Mouse (Mus musculus): ENCODE measurements around the gene Iqck.

Gene Iqck

DNA sequence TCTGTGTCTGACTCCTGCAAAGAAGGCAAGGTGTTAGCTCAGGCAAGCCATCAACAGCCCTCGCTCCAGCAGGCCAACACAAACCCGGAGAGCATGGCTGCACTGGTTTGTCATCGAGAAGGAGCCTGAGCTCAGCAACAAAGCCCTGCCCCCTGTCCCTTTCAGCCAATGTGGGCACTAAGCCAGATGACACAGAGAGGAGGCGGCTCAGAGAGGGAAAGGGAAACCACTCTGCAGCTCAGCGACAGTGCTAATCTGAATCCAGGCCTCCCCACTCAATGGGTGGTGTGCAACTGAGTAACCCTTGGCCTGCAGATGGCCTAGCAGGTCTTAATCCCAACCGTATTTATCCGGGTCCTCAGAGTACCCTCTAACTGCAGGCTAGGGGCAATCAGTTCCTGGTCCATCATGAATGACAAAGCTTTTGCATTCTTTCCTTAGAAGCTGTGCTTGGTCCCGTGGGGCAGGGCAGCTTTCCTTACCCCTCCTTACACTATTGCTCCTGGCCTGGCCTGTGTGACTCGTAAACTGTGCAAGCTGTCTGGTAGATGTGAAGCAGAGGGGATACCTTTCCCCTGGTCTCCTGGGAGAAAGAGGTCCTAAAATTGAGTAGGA lies 4.8 kb upstream of the Iqck start:
- DNase-seq (ENCODE audit: low read depth, low spot score) = no peak

- no peak for DNase-seq (ENCODE audit: low read depth, low spot score)
Measured at GRCm38 (mm10) chr7:118851571-118851970, 4.0 kb upstream of the Iqck start.

DNA sequence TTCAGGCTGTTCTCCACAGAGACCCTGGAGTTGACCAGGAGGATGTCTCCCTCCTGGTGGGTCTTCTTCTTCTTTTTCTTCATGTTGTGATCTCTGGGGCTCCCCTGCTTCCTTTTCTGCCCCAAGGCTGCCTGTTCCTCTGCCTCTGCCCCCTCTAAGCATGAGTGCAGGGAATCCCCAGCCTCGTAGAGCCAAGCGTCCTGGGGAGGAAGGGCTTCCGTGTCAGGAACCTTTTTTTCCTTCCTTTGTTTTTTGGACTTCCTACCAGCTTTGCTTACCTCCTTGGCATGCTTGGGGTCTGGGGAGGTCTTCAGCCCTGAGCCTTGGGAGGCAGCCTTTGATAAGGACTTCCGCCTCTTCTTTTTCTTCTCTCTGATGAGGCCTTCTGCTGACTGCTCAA lies 2.9 kb upstream of the Iqck start:
- DNase-seq (ENCODE audit: low read depth, low spot score) = no peak

DNA sequence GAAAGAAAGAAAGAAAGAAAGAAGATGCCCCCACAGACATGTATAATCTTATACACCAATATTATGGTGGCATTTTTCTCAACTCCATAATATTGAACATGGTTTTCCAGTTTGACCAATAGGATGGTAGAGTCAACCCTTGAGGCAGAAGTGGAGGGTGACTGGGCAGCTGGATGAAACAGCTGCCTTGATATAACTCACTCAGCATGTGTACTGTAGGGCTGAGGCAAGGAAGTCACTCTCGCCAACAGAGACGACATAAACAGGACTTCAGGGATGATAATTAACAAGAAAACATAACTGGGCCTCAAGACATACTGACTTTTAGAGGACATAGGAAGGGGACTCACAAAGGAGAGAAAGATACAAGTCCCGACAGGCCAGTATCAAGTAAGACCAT lies 946 bp upstream of the Iqck start:
- DNase-seq (ENCODE audit: low read depth, low spot score) = no peak

GRCm38 (mm10) chr7:118855877-118856304 lies 339 bp downstream of the Iqck start, which contains the start of gene Knop1:
Gene Knop1 (minus strand): TSS chr7:118856254.
- no peak for DNase-seq (ENCODE audit: low read depth, low spot score)

GRCm38 (mm10) chr7:118858640-118859039 lies 3.1 kb downstream of the Iqck start:
- no peak for DNase-seq (ENCODE audit: low read depth, low spot score)

DNA sequence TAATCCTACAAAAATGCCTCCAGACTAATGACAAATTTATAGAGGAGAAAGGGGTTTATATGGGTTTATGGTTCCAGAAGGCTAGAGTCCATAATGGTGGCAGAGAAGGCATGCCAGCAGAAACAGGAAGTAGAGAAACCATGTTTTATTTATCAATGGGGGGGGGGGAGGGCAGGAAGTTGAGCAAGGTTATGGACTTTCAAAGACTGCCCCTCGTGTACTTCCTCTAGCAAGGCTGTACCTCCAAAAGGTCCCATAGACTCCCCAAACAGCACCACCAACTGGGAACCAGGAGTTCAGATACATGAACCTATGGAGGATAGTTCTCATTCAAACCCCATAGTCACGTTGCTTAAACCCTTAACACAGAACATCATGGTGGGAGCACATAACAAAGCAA lies 9.8 kb downstream of the Iqck start:
- DNase-seq (ENCODE audit: low read depth, low spot score) = no peak

- no peak for DNase-seq (ENCODE audit: low read depth, low spot score)
Measured at GRCm38 (mm10) chr7:118879466-118880029, 24.0 kb downstream of the Iqck start.

GRCm38 (mm10) chr7:118883957-118884356 lies 28.4 kb downstream of the Iqck start:
- DNase-seq (ENCODE audit: low read depth, low spot score) = no peak

DNA sequence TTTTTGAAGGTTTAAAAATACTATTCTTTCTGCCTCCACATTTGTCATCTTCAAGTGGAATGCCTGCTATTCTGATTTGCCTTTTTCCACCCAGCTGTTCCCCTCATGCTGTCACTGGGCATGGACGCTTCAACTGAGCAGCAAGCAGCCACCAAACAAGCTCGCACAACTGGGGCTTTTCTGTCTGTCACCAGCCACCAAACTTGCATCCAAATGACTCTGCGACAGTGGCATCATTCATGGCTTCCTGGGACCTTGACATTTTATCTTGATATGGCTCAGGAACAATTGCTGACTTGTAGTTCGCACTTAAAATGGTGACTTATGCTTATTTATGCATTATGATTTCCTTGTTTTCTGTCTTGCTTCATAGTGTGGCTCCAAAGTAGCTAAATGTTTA lies 29.4 kb downstream of the Iqck start:
- DNase-seq (ENCODE audit: low read depth, low spot score) = no peak

GRCm38 (mm10) chr7:118887303-118888055 lies 31.9 kb downstream of the Iqck start:
- no peak for DNase-seq (ENCODE audit: low read depth, low spot score)

- no peak for DNase-seq (ENCODE audit: low read depth, low spot score)
Measured at GRCm38 (mm10) chr7:118889046-118889680, 33.6 kb downstream of the Iqck start.

GRCm38 (mm10) chr7:118895469-118896450 lies 40.2 kb downstream of the Iqck start:
- peak; percentile 12 for DNase-seq (ENCODE audit: low read depth, low spot score)

- DNase-seq (ENCODE audit: low read depth, low spot score) = no peak
Measured at GRCm38 (mm10) chr7:118898063-118898462, 42.5 kb downstream of the Iqck start.

DNA sequence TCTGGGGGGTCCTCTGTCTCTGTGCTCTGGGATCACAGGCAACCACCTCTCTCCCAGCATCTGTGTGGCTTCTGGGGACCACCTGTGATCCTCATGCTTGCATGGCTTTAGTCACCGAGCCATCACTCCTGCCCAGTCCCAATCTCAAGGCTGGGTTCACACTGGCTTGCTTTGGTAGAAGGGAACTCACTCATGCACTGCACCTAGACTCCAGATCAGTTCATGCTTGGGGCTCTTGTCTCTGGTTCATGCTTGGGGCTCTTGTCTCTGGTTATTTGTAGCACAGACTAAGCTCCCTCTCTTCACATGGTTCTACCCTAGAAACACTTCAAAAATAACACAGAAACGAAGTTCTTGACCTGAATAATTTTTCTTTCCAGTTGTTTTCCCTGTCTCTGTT lies 44.5 kb downstream of the Iqck start:
- DNase-seq (ENCODE audit: low read depth, low spot score) = no peak

GRCm38 (mm10) chr7:118902944-118903343 lies 47.4 kb downstream of the Iqck start:
- DNase-seq (ENCODE audit: low read depth, low spot score) = peak; percentile 37

DNA sequence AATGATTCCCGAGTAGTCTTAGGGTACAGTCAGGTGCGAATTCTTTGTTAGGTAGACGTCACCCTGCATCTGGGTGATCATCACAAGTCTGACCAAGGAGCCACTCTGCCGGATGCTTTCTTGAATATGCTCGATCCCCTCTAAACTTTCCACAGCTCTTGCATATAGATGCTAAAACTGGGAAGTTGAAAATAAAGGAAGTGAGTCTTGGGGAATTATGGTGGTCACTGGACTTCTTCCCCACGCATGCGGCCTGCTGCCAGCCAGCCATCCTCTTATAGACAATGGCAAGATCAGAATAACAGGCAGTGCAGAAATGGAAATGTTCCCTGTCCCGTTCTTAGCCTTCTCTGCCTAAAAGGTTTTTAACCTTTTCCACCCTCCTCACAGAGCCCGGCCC lies 48.3 kb downstream of the Iqck start:
- DNase-seq (ENCODE audit: low read depth, low spot score) = no peak

- DNase-seq (ENCODE audit: low read depth, low spot score) = no peak
Measured at GRCm38 (mm10) chr7:118904530-118904929, 49.0 kb downstream of the Iqck start.

GRCm38 (mm10) chr7:118908961-118909515 lies 53.5 kb downstream of the Iqck start:
- DNase-seq (ENCODE audit: low read depth, low spot score) = no peak

DNA sequence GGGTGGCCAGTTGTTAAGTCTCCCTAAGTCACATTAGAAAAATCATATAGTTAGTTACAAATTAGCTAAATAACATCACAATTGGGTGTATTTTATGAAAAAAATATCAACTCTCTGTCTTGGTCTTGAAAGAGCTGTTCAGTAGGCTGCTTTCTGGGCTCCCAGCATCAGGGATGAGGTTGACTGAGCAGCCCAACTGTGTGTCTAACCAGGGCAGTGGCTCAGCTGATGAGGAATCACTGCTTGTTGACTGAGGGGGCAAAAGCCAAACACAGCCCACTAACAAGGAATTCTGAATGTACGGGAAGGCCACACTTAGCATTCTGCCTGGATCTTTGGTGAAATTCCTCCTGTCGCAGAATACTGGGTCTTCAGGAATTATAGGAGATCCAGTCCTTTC lies 54.9 kb downstream of the Iqck start:
- no peak for DNase-seq (ENCODE audit: low read depth, low spot score)

GRCm38 (mm10) chr7:118911170-118911569 lies 55.6 kb downstream of the Iqck start:
- DNase-seq (ENCODE audit: low read depth, low spot score) = no peak

All from brain, embryonic 18.5 days (tissue).